ENCODE assay signal across 19 mouse cellular contexts in the genomic region with DNA sequence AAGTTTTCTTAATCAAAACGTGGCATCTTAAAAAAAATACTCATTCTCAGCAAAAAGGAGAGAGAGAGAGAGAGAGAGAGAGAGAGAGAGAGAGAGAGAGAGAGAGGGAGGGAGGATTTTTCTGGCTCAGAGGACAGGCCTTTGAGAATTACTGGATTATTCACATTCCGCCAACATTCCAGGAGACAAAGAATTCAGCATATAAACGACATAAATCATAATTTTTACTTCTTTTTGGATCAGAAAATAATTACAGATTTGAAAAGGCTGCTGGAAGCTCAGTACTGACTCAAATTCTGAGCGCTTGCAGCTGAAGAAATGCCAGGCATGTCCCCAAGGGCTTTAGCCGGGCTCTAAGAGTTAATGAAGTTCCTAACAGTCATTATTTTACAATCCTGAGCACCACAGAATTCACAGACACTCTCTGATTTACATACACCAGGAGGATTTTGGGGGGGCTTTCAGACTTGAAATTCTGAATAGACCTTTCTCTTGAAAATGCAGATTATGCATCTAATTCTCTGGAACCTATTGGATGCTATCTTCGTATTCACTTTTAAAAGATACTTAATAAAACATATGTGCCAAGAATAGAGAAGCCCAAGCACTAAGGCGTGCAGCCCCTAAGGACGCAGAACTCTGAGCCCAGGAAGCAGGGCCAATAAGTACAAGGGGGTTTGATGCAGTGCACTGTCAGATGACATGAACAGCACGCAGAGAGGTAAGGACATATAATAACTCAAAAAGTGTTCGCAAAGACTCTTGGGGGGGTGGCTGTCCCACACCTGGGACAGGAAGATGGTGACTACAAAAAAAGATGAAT.
DNase-seq lines count a peak whose midpoint lies in the region; ATAC-seq and TF ChIP-seq lines count a peak whose summit lies in the region.
"Had no signal": no experiment of that assay in that cellular context is flagged by ENCODE, and none has a peak within 500 bp of the region (broad histone marks: within the 10 kb centered on the region; RNA-seq: fewer than 3 reads in every experiment).

No protein-coding gene starts in this region.

- WGBS in lung, embryonic 14.5 days = 58% methylated on average over 10 of the region's 10 CpGs
- 39% methylated on average over 10 of the region's 10 CpGs for WGBS in embryonic facial prominence, embryonic 13.5 days
- 38% methylated on average over 10 of the region's 10 CpGs for WGBS in midbrain, embryonic 16.5 days

- DNase-seq in heart, postnatal 10 days = peak; percentile 25 to 38
- DNase-seq in heart, postnatal 36 days = no peak
- peak; percentile 36 for DNase-seq in lung, embryonic 14.5 days
- DNase-seq in lung, postnatal 4 days = no peak
- DNase-seq in urinary bladder, postnatal 14 days (ENCODE audit: low spot score) = no peak
- DNase-seq: adrenal gland, adult 2 months; cerebellum, adult 18-20 months; right cerebral cortex, postnatal 25 days; thymus, postnatal 25 days had no signal

- no peaks in the 10 kb centered on the region for H3K9me3 ChIP-seq in lung, embryonic 14.5 days (ENCODE audit: low read depth, low read length)
- no peaks in the 10 kb centered on the region for H3K9me3 ChIP-seq in embryonic facial prominence, embryonic 13.5 days
- H3K9me3 ChIP-seq in midbrain, embryonic 16.5 days (replicated peaks; ENCODE audit: control insufficient read depth, low read length, poor library complexity, severe bottlenecking) = no peaks in the 10 kb centered on the region
- H3K9me3 ChIP-seq: limb, embryonic 12.5 days; neural tube, embryonic 15.5 days had no signal

- no peak overlapping the region for H3K4me3 ChIP-seq in lung, embryonic 14.5 days (ENCODE audit: low read depth, low read length)
- no peak overlapping the region for H3K4me3 ChIP-seq in embryonic facial prominence, embryonic 13.5 days
- no peak overlapping the region for H3K4me3 ChIP-seq in midbrain, embryonic 16.5 days (ENCODE audit: low read depth, low read length)
- H3K4me3 ChIP-seq: limb, embryonic 12.5 days; myocyte; neural tube, embryonic 15.5 days had no signal

- intact Hi-C loops in heart, postnatal 10 days (cut with DNase I) = no loop called here
- intact Hi-C loops in heart, postnatal 36 days (cut with DNase I) = no loop called here

- no peaks in the 10 kb centered on the region for H3K27me3 ChIP-seq in lung, embryonic 14.5 days (ENCODE audit: insufficient read depth, low read length)
- H3K27me3 ChIP-seq in embryonic facial prominence, embryonic 13.5 days = no peaks in the 10 kb centered on the region
- H3K27me3 ChIP-seq in midbrain, embryonic 16.5 days (ENCODE audit: control insufficient read depth, insufficient read depth, low read depth, low read length) = no peaks in the 10 kb centered on the region
- H3K27me3 ChIP-seq: limb, embryonic 12.5 days; neural tube, embryonic 15.5 days had no signal

- no peak overlapping the region for H3K4me2 ChIP-seq in lung, embryonic 14.5 days
- no peak overlapping the region for H3K4me2 ChIP-seq in embryonic facial prominence, embryonic 13.5 days
- no peak overlapping the region for H3K4me2 ChIP-seq in midbrain, embryonic 16.5 days (ENCODE audit: low read length)
- H3K4me2 ChIP-seq: hindbrain, embryonic 14.5 days; limb, embryonic 12.5 days; neural tube, embryonic 15.5 days had no signal

- H3K9ac ChIP-seq in lung, embryonic 14.5 days = no peak overlapping the region
- H3K9ac ChIP-seq in embryonic facial prominence, embryonic 13.5 days = no peak overlapping the region
- H3K9ac ChIP-seq in midbrain, embryonic 16.5 days (ENCODE audit: low read depth, low read length) = no peak overlapping the region
- H3K9ac ChIP-seq: hindbrain, embryonic 14.5 days; limb, embryonic 12.5 days; liver, embryonic 14.5 days; neural tube, embryonic 15.5 days had no signal

- no peak overlapping the region for H3K27ac ChIP-seq in lung, embryonic 14.5 days (ENCODE audit: low read depth)
- H3K27ac ChIP-seq in embryonic facial prominence, embryonic 13.5 days = 0 out of 2 replicates have a peak overlapping the region, but pooled peaks have one; percentile 0
- H3K27ac ChIP-seq in midbrain, embryonic 16.5 days (ENCODE audit: low read length) = peak overlapping the region; percentile 33; the same call in 1 of the 2 replicates
- H3K27ac ChIP-seq: hindbrain, embryonic 14.5 days; limb, embryonic 12.5 days; liver, embryonic 14.5 days; neural tube, embryonic 15.5 days had no signal

- ATAC-seq in lung, embryonic 14.5 days (ENCODE audit: insufficient read depth) = no peak
- no peak for ATAC-seq in embryonic facial prominence, embryonic 13.5 days (ENCODE audit: insufficient number of reproducible peaks, insufficient read depth, low FRiP score, low TSS enrichment, low read depth)
- peak; percentile 70 for ATAC-seq in midbrain, embryonic 16.5 days
- ATAC-seq: forebrain, embryonic 16.5 days; intestine, embryonic 16.5 days; lung, postnatal 0 days had no signal

- TF ChIP-seq CTCF in lung, embryonic 14.5 days (IDR thresholded peaks at IDR 0.05; ENCODE audit: low read depth) = no peak

- H3K4me1 ChIP-seq in lung, embryonic 14.5 days (ENCODE audit: insufficient read depth) = 0 out of 2 replicates have a peak, but pooled peaks cover 4% of the 10 kb centered on the region
- peaks cover 36% of the 10 kb centered on the region for H3K4me1 ChIP-seq in embryonic facial prominence, embryonic 13.5 days
- peaks cover 17% of the 10 kb centered on the region for H3K4me1 ChIP-seq in midbrain, embryonic 16.5 days (ENCODE audit: control insufficient read depth, insufficient read depth, low read length)

- H3K36me3 ChIP-seq in lung, embryonic 14.5 days (ENCODE audit: insufficient read depth) = no peaks in the 10 kb centered on the region
- no peaks in the 10 kb centered on the region for H3K36me3 ChIP-seq in embryonic facial prominence, embryonic 13.5 days
- H3K36me3 ChIP-seq in midbrain, embryonic 16.5 days (ENCODE audit: control insufficient read depth, insufficient read depth, low read length) = no peaks in the 10 kb centered on the region
- H3K36me3 ChIP-seq: limb, embryonic 12.5 days; neural tube, embryonic 15.5 days had no signal

Comparison
In these comparisons a context has a peak if more than half of its experiments do, and no peak if none do; other contexts are left out.
1. DNase-seq: peak in heart, postnatal 10 days (2 of 2) and lung, embryonic 14.5 days (single experiment); none in heart, postnatal 36 days (0 of 2), lung, postnatal 4 days (0 of 2) and urinary bladder, postnatal 14 days (single experiment).